Mouse (Mus musculus): Measurements from ENCODE around the gene Kif1c. TPM values are rescaled to one million over a fixed set of nuclear protein-coding genes. Genes with fewer than 3 reads are reported as not detected.

The Kif1c gene
- polyA plus RNA-seq, 1 experiment = not detected

GRCm38 (mm10) chr11:70671333-70672047 lies 28.9 kb upstream of the Kif1c start:
- Histone ChIP-seq H3K27ac (ENCODE audit: insufficient read depth, low read depth, low read length) (peak overlapping the region; percentile 43; the same call in 1 of the 2 replicates), H3K4me3 (ENCODE audit: insufficient read depth, low read depth, low read length) (no peak overlapping the region), H3K4me1 (ENCODE audit: control insufficient read depth, insufficient read depth, low read length) (peaks cover 15% of the 10 kb centered on the region)
- no peak for TF ChIP-seq CTCF (IDR thresholded peaks at IDR 0.05; ENCODE audit: insufficient read depth, low read depth, low read length)
- TF ChIP-seq POLR2A (IDR thresholded peaks at IDR 0.05; ENCODE audit: insufficient read depth, low read depth, low read length) = no peak
- WGBS = 73% methylated on average over 16 of the region's 16 CpGs

- TF ChIP-seq CTCF (IDR thresholded peaks at IDR 0.05; ENCODE audit: insufficient read depth, low read depth, low read length) (no peak), POLR2A (IDR thresholded peaks at IDR 0.05; ENCODE audit: insufficient read depth, low read depth, low read length) (no peak)
- 66% methylated on average over 6 of the region's 6 CpGs for WGBS
- H3K4me3 ChIP-seq (ENCODE audit: insufficient read depth, low read depth, low read length) = no peak overlapping the region
- H3K27ac ChIP-seq (ENCODE audit: insufficient read depth, low read depth, low read length) = 0 out of 2 replicates have a peak overlapping the region, but pooled peaks have one; percentile 16
- peaks cover 15% of the 10 kb centered on the region for H3K4me1 ChIP-seq (ENCODE audit: control insufficient read depth, insufficient read depth, low read length)
Measured at GRCm38 (mm10) chr11:70674014-70674413, 26.3 kb upstream of the Kif1c start.

DNA sequence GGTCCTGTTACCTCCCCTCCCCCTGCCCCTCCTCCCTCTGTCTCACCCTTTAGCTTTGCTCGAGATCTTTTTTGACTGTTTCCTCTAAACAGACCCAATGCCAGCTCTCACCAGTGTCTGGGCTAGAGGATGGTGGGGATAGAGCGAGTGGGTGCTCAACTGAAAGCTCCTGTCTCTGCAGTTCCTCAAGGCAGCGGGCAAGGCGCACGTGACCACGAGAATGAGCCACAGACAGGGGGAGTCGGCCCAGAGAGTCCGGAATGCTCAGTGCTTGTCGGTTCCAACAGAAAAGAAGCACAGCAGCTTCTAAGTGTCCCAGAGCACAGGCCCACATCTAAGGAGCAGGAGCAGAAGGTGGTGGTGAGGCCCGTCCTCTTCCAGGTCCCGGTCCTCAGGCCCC lies 25.8 kb upstream of the Kif1c start:
- Histone ChIP-seq H3K4me3 (ENCODE audit: insufficient read depth, low read depth, low read length) (no peak overlapping the region), H3K27ac (ENCODE audit: insufficient read depth, low read depth, low read length) (no peak overlapping the region), H3K4me1 (ENCODE audit: control insufficient read depth, insufficient read depth, low read length) (peaks cover 15% of the 10 kb centered on the region)
- TF ChIP-seq CTCF (IDR thresholded peaks at IDR 0.05; ENCODE audit: insufficient read depth, low read depth, low read length) (no peak), POLR2A (IDR thresholded peaks at IDR 0.05; ENCODE audit: insufficient read depth, low read depth, low read length) (no peak)
- WGBS = 64% methylated on average over 11 of the region's 11 CpGs

DNA sequence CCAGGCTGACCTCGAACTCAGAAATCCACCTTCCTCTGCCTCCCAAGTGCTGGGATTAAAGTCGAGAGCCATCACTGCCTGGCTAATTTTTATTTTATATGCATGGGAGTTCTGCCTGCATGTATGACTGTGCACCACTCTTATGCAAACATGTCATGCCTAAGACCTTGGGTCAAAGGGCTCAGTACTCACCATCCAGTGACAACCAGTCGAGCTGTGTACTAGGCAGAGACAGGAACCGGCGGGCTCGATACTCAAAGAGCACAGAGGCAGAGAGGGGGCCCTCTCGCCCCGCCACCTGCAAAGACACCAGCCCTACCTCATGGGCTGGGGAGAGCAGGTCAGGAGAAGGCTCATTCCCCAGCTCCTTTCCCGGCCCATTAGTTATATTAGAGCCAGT lies 22.3 kb upstream of the Kif1c start:
- WGBS = 87% methylated on average over 9 of the region's 9 CpGs
- H3K4me3 ChIP-seq (ENCODE audit: insufficient read depth, low read depth, low read length) = no peak overlapping the region
- TF ChIP-seq CTCF (IDR thresholded peaks at IDR 0.05; ENCODE audit: insufficient read depth, low read depth, low read length) (no peak), POLR2A (IDR thresholded peaks at IDR 0.05; ENCODE audit: insufficient read depth, low read depth, low read length) (no peak)
- H3K4me1 ChIP-seq (ENCODE audit: control insufficient read depth, insufficient read depth, low read length) = peaks cover 10% of the 10 kb centered on the region
- H3K27ac ChIP-seq (ENCODE audit: insufficient read depth, low read depth, low read length) = no peak overlapping the region

GRCm38 (mm10) chr11:70678576-70678975 lies 21.8 kb upstream of the Kif1c start:
- no peak overlapping the region for H3K27ac ChIP-seq (ENCODE audit: insufficient read depth, low read depth, low read length)
- TF ChIP-seq POLR2A (IDR thresholded peaks at IDR 0.05; ENCODE audit: insufficient read depth, low read depth, low read length) = no peak
- no peak for TF ChIP-seq CTCF (IDR thresholded peaks at IDR 0.05; ENCODE audit: insufficient read depth, low read depth, low read length)
- H3K4me1 ChIP-seq (ENCODE audit: control insufficient read depth, insufficient read depth, low read length) = peaks cover 10% of the 10 kb centered on the region
- 88% methylated on average over 2 of the region's 2 CpGs for WGBS
- no peak overlapping the region for H3K4me3 ChIP-seq (ENCODE audit: insufficient read depth, low read depth, low read length)

GRCm38 (mm10) chr11:70679361-70679760 lies 21.0 kb upstream of the Kif1c start:
- Histone ChIP-seq H3K4me3 (ENCODE audit: insufficient read depth, low read depth, low read length) (no peak overlapping the region), H3K4me1 (ENCODE audit: control insufficient read depth, insufficient read depth, low read length) (peaks cover 10% of the 10 kb centered on the region), H3K27ac (ENCODE audit: insufficient read depth, low read depth, low read length) (no peak overlapping the region)
- WGBS = 95% methylated on average over 8 of the region's 8 CpGs
- TF ChIP-seq POLR2A (IDR thresholded peaks at IDR 0.05; ENCODE audit: insufficient read depth, low read depth, low read length) = no peak
- TF ChIP-seq CTCF (IDR thresholded peaks at IDR 0.05; ENCODE audit: insufficient read depth, low read depth, low read length) = no peak

- WGBS = 87% methylated on average over 8 of the region's 8 CpGs
- H3K27ac ChIP-seq (ENCODE audit: insufficient read depth, low read depth, low read length) = no peak overlapping the region
- TF ChIP-seq CTCF (IDR thresholded peaks at IDR 0.05; ENCODE audit: insufficient read depth, low read depth, low read length) (no peak), POLR2A (IDR thresholded peaks at IDR 0.05; ENCODE audit: insufficient read depth, low read depth, low read length) (no peak)
- no peak overlapping the region for H3K4me3 ChIP-seq (ENCODE audit: insufficient read depth, low read depth, low read length)
- peaks cover 10% of the 10 kb centered on the region for H3K4me1 ChIP-seq (ENCODE audit: control insufficient read depth, insufficient read depth, low read length)
Measured at GRCm38 (mm10) chr11:70679894-70680293, 20.5 kb upstream of the Kif1c start.

DNA sequence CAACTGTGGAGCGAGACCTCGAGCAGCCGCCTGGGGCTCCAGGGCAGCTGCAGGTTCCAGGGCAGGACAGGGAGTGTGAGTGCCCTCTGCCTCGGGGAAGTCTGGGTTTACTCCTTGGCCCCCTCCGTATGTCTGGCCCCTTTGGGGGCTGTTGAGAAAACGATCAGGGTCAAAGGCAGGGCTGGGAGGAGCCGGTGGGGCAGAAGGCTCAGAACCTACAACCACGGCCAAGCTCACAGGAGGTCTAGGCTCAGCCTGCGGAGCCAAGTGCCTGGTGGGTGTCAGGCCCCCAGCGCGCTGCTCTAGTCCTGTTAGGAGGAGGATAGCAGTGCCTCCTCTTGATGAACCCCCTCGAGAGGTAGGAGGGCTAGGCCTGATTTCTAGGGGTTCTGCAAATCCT lies 19.2 kb upstream of the Kif1c start:
- no peak for TF ChIP-seq POLR2A (IDR thresholded peaks at IDR 0.05; ENCODE audit: insufficient read depth, low read depth, low read length)
- TF ChIP-seq CTCF (IDR thresholded peaks at IDR 0.05; ENCODE audit: insufficient read depth, low read depth, low read length) = no peak
- WGBS = 73% methylated on average over 12 of the region's 12 CpGs
- Histone ChIP-seq H3K4me3 (ENCODE audit: insufficient read depth, low read depth, low read length) (no peak overlapping the region), H3K4me1 (ENCODE audit: control insufficient read depth, insufficient read depth, low read length) (peaks cover 10% of the 10 kb centered on the region), H3K27ac (ENCODE audit: insufficient read depth, low read depth, low read length) (no peak overlapping the region)

GRCm38 (mm10) chr11:70681897-70682581 lies 18.3 kb upstream of the Kif1c start:
- WGBS = 9% methylated on average over 11 of the region's 11 CpGs
- Histone ChIP-seq H3K4me1 (ENCODE audit: control insufficient read depth, insufficient read depth, low read length) (peaks cover 11% of the 10 kb centered on the region), H3K4me3 (ENCODE audit: insufficient read depth, low read depth, low read length) (no peak overlapping the region), H3K27ac (ENCODE audit: insufficient read depth, low read depth, low read length) (no peak overlapping the region)
- no peak for TF ChIP-seq POLR2A (IDR thresholded peaks at IDR 0.05; ENCODE audit: insufficient read depth, low read depth, low read length)
- no peak for TF ChIP-seq CTCF (IDR thresholded peaks at IDR 0.05; ENCODE audit: insufficient read depth, low read depth, low read length)
